Mouse (Mus musculus): ENCODE measurements at regions not wholly inside any gene's neighbourhood (a gene's known extent, or its start where the extent isn't known, plus 50 kb on each side); places are given as distances from the start of the nearest gene placed in this dataset.
A peak's percentile ranks its signal among the peaks of the same experiment; 100 is the strongest.

DNA sequence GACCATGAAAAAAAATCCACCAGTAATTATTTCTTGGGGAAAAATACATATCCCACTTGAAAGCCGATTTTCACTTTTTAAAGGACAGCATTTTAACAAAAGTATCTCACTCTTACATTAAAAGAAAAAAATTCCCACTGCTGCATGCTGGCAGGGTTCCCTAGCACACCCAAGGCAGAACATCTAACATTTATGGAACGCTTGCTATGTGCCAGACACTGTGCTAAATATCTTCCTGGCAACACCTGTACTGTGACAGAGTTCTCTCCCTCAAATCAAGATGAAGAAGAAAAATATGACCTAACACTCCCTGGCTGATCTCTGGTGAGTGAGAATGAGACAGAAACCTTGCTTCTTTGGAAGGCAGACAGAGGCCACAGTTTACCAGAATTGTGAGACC is 167.1 kb upstream of the Actbl2 start:
- no peak for DNase-seq
- intact Hi-C loops (cut with DNase I) = no loop called here

DNA sequence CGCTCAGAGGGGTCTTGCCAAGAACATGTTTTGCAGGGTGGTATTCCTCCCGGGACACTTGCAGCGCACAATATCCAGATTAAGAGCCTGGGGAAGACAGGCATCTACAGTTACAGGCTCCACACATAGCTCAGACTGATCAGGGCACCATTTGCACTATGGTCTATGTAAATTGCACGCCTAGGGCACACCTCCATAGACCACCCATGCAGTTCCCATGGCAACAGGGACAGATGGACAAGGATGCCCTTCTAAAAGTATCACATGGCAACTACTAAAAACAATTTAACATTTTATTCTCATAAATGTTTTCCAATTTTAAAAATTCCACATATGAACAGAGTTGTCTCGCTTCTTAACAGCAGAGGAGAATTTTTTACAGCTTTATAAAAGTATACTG is 158.7 kb upstream of the Actbl2 start:
- intact Hi-C loops (cut with DNase I) = no loop called here

DNA sequence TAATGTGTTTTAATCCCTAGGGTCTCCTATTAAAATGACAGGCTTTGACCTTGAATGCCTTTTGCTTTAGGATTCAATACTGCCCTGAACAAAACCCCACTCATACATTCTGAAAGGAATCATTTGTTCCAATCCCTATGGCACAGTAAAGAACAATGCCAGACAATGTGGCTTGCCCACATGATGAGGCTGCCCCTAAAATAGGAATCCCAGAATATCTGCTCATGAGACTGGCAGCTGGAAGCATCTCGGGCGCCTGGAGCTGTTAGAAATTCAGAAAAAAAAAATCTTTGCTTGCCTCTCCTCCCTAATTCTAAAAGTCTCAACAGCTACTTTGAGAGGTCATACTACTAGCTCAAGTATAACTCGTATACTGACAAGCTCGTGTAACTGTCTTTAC is 157.5 kb upstream of the Actbl2 start:
- no peak for DNase-seq
- intact Hi-C loops (cut with DNase I) = no loop called here

More for the DNA sequence above, 158.7 kb upstream of the Actbl2 start:
- DNase-seq = no peak

DNA sequence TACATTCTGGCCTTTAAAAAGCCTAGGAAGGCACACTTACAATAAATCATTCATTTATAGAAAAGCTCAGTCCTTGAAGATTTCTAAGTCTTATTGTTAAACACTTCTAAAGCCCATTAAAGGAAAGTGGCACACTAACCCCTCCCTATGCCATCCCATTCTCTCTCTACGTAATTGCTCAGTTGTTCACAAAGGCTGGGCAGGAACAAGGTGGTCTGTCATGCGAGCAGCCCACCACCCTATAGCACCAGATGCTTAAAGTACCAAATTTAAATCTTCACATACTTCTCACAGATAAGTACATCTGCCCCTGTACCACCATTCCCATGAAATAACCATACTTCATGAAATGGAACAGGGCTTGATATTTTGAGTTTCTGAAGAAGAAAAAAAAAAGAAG is 156.1 kb upstream of the Actbl2 start:
- no peak for DNase-seq
- intact Hi-C loops (cut with DNase I) = no loop called here

DNA sequence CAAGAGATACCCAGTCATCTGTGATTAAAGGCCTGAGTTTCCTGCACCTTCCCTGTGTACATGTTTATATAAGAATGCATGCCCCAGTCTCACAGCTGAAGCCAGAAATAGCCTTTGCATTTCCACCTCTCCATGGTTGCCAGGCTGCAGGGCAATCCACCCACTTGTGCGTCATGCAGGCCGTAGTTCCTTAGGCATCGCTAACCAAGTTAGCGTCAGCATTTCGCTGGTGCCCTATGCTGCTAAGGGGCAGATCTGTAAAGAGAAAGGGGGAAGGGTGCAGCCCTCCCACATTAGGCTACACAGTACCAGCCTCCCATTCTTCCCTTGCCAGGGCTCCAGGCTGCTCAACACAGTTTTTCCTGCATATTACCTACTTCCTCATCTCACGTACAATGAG is 155.6 kb upstream of the Actbl2 start:
- intact Hi-C loops (cut with DNase I) = no loop called here

DNA sequence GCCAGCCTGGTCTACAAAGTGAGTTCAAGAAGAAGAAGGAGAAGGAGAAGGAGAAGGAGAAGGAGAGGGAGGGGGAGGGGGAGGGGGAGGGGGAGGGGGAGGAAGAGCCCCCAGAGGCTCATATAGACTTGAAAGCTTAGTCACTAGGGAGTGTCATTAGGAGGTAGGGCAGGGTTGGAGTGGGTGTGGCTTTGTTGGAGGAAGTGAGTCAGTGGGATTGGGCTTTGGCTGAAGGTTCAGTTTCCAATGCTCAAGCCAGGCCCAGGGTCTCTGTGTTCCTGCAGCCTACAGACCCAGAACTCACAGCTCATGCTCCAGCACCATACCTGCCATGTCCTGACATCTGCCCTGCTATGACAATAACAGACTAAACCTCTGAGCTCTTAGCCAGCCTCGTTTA is 154.4 kb upstream of the Actbl2 start:
- intact Hi-C loops (cut with DNase I) = no loop called here
- DNase-seq = no peak

More for the DNA sequence above, 155.6 kb upstream of the Actbl2 start:
- DNase-seq = peak; percentile 15 to 16

DNA sequence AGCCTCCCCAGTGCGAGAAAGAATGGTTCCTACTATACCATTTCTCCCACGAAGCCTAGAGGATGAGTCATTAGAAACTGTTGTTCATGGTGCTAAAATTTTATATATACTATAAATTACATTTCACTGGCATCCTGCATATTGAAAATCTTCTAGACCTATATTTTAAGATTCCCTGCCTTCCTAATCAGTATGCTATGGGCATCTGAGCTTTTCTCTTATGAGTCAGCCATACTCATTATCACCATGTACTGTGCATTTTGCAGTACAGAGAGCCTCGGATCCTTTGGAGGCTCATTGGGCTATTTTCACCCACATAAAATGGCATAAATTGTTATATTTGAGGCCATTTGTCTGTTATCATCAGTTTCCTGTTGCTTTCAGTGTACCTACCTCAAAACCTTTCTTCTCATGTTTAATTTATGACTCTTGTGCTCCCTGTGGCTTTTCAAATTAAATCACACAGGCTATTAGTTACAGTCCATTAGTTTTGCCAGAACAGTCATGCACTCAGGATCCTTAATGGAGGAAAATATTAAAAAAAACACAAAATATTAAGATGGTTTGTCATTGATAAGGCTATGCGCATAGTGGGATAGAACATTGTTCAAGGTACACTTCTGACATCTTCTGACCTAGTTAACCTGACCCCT is 150.1 kb upstream of the Actbl2 start:
- intact Hi-C loops (cut with DNase I) = no loop called here
- DNase-seq = no peak

DNA sequence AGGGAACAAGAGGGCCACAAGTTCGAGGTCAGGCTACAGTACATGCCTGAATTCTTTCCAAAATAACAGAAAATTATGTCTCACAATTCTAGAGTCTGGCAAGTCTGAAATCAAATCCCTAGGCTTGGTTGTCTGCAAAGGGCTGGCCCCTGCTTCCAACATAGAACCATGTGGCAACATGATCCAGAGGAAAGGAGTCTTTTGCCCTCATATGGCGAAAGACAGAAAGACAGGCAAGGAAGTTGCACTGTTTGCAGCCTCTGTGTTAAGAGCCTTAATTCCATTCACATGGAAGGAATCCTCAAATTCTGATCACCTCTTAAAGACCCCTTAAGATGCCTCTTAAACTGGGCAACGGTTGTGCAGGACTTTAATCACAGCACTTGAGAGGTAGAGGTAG is 123.7 kb upstream of the Actbl2 start:
- no peak for DNase-seq
- intact Hi-C loops (cut with DNase I) = no loop called here

DNA sequence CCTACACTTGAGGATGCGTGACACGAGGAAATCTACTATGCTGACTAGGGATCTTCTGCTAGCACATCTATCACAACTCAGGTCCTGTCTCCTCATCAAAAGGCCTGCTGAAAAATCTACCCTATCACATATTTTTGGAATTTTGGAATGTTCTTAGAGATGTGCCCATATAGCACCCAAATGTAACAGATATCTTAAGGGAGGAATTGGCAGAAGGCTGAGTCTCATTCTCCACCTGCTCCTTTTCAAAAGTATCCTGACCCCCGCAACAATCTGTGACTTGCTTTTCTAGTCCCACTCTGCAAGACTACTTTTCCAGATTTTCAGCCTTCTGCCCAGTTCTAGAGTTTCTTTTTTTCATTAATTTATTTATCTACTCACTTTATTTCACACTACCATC is 118.4 kb upstream of the Actbl2 start:
- no peak for DNase-seq
- intact Hi-C loops (cut with DNase I) = no loop called here

DNA sequence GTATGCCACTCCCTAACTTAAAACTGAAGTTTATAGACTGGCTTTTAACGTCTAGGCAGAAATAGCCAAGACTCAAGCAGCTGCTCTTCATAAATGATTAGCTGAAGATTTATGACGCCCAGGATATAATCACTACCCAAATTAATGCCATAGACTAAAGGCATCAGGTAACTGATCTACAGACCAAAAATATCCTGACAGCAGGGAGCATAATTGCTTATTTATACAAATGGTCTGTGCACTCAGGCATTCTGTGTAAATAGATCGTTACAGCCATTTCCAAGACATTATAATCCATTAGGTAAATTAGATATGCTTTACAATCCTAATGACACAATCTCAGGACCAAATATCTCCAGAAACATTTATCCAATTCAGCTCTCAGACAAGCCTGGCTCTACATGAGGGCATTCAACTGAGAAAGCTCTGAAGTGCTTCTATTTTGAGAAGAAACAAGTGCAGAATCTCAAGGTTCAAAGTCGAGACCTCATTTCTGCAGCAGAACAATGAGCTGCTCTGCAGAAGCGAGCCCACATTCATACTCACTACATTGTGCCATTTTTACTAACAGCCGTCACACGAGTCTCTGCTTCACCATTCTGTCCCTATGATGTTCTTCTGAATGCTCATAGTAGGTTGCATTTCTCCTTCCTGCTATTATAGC is 111.9 kb upstream of the Actbl2 start:
- intact Hi-C loops (cut with DNase I) = no loop called here

DNA sequence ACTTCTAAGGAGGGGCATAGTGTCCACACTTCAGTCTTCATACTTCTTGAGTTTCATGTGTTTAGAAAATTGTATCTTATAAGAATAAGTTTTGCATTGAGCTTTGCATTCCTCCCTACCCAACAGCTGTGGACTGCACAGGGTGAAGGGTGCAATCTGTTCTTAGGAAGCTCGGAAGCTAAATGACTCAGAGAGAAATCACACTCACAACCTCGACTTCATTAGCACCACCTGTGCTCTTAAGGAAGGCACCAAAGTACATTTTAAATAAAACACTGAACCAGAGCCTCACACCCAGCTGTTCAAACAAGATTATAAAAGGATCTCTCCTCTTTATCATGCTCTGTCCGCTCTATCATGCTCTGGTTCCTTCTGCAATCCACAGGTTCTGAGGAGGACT is 110.1 kb upstream of the Actbl2 start:
- intact Hi-C loops (cut with DNase I) = no loop called here
- no peak for DNase-seq

More for the DNA sequence above, 111.9 kb upstream of the Actbl2 start:
- DNase-seq = no peak

DNA sequence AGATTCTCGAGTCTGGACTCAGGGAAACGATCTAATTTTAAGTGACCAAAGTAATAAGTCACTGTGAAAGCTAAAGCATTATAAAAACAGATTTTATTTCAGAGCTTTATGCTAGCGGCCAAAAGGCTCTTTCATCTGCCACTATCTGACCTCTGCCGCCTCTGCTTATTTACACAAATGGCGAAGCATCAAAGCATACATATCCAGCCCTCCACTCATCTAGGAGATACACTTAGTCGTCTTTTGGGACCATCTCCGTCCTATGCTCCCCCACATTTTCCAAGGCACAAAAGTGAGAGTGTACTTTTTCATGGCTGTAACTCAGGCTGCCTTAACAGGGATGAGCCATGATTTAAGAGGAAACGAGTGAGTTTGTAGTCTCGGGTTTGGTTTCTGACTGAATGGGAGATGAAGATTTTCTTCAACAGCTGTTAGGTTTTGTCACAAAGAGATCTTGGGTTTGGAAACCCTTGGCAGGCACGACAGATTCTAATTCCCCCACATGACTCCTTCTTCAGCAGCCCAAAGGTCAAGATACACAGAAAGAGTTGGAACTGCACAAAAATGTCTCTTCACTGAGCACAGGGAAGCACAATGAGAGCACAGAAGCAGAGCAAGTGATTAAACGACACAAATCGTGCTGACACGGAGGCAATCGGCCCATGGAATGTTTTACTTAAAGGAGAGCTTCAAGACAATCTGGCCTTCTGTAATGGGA is 96.7 kb upstream of the Actbl2 start:
- DNase-seq = no peak
- intact Hi-C loops (cut with DNase I) = no loop called here

DNA sequence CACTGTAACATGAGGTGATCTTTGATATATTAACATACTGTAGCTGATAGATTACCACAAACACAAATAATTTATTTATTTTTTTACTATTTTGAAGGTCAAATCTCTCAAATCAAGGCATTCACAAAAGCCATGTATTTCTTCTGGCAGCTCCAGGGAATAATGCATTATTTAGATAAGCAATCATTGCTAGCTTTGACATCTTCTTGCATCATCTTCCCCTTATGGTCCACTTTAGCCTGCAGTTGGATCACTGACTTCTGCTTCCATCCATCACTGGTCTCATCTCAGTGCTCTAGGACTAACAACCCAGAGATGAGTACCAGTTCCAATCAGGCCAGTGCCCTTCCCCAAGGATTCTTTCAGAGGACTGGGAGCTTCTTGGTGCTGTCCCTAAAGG is 95.3 kb upstream of the Actbl2 start:
- intact Hi-C loops (cut with DNase I) = no loop called here
- DNase-seq = no peak

DNA sequence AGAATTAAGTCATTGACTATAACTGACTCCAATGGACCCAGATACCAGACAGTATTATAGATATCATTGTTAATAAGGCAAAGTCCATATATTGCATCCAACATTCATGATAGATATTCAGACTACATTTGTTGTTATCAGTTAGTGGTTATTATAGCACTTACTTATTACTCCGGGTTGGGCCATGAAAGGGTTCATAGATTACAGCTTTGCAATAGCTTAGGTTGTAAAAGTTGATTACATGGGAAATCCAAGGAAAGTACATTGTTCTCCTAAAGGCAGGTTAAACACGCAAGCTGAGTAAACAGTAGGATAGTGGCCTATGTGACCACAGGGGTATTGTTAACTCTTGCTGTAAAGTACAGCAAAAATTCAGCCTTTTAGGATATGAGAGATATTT is 89.3 kb upstream of the Actbl2 start:
- intact Hi-C loops (cut with DNase I) = no loop called here
- DNase-seq = no peak

DNA sequence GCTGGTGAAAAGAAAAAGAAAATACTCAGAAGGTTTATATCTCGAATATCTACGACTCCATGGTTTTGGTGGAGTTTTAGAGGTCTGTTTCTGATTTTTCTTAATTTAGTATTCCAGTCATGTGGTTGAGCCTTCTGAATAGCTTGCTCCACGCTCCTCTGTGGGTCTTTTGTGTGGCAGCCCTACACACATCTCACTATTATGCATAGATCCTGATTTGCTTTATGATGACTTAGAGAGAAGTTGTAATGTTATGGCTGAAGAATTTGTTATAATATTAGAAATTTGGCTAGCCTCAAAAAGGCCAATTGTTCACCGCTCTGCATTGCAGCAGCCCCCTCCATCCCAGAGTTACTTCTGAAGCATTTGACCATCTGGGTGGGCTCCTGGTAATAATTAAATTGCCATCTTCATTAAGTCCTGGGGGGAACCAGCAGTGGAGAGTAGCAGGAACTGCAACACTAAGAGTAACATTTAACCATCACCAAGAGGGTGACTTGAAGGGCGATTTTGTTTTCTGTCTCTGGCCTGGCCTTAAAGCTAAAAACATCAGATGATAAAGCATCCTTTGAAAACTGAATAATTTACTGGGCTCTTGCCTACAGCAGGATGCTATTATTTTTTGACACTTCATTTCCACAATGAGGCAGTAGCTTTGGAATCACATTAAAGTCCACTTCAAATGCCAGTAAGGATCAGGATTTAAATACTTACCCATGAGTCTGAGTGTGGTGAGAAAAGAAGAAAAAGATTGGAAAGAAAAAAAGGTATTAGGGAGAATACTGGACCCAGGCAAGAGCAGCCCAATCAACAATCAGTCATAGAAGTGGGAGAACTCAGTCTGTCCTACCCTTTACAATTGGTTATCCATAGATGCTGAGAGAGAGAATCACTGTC is 84.3 kb upstream of the Actbl2 start:
- DNase-seq = no peak
- intact Hi-C loops (cut with DNase I) = no loop called here

DNA sequence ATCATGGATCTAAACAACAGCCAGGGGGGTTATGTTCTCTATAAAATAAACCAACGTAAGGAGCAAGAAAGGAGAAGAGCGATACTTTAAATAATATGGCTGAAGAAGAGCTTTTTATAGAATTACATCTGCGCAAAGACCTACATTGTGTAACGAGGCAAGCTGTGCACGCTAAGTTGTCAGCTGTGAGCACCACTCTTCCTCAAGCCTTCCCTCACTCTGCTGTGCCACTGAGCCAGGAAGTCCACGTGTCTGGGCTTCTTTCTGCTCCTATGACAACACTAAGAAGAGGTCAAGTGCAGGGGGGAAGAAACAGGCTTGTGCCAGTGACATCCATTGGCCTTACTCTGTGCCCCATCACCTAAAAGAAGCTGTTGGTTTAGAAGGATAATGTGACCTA is 75.6 kb upstream of the Actbl2 start:
- intact Hi-C loops (cut with DNase I) = no loop called here

DNA sequence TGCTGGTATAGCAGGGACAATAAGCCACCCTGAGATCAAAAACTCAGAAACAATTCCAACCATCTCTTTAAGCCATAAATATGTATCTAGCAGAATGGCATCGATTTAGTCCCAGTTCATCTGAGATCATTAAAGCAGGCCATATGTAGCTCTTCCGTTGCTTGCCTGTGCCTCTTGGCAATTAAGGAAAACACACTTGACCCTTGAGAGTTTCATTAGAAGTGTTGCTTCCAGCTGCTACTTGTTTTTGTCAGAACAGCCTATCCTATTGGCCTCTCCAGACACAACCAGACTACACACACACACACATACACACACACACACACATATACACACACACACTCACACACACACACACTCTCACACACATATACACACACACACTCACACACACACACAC is 71.5 kb upstream of the Actbl2 start:
- intact Hi-C loops (cut with DNase I) = no loop called here

More for the DNA sequence above, 75.6 kb upstream of the Actbl2 start:
- DNase-seq = no peak

DNA sequence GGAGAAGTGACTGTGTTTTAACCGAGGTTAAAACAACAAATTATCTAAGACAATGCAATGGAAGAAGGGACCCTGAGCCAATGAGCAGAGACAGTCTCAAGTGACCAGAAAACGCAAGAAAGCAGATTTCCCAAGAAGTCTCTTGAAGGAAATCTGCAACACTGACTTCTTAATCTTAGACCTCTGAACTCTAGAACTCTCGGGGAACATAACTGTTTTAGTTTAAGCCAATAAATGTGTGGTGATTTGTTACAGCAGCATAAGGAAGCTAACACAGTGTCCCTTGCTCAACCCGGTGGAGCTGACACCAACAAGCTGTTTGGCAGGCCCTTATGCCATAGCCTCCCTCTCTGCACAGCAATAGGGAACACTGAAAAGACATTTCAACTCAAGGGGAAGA is 69.0 kb upstream of the Actbl2 start:
- intact Hi-C loops (cut with DNase I) = no loop called here
- no peak for DNase-seq

More for the DNA sequence above, 71.5 kb upstream of the Actbl2 start:
- DNase-seq = no peak

DNA sequence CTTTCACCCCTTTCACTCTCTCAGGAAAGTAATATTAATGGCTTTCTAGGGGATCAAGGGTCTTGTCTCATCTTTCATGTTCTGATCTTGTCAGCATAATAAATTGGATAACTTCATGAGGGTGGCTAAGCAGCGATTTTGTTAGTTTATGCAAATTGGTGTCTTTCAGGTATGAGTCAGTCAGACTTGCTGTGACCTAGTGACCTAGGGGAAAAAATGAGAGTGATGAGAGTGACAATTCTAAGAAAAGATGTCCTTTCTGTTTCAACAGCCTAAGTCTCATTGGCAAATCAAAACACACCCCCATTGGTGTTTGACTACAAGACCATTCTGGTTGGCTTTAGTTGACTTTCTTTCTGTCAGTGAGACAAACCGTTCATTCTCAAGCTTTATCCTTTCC is 68.0 kb upstream of the Actbl2 start:
- intact Hi-C loops (cut with DNase I) = no loop called here
- DNase-seq = no peak

DNA sequence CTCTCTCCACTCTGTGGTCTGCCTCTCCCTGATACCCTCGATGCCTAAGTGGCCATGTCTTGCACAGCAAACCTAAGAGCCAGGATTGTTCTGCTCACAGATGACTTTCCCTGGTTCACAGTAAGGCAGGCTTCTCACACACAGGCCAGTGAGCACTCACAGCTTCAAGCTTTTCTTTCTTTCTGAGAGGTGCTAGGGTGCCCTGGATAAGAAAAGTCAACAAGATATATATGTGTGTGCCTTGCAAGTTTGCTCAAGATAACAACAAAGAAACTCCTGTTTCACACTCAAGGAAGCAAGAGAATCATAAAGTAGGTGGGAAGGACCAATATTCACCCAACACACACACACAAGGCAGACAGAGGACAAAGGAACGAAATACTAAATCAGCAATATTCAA is 60.9 kb upstream of the Actbl2 start:
- no peak for DNase-seq
- intact Hi-C loops (cut with DNase I) = no loop called here

DNA sequence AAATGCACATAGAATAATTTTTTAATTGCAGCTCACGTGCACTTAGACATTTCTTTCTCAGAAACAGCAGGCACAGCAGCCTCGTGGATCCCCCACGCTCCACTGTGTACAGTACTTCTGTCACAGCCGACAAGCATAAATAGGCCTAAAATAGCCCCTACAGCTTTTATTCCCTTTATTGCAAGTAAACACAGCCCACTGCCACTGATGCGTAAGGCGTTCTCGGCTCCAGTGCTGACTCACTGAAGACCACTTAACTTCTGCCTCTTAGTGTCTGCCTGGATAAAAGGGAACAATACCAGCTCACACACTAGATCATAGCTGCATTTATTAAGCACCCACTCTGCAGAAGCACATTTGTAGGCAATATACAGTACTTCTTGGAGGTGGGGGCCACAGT is 60.5 kb upstream of the Actbl2 start:
- intact Hi-C loops (cut with DNase I) = no loop called here
- DNase-seq = no peak
